Mouse (Mus musculus): ENCODE data around the gene Pck2. TPM values are rescaled to one million over a fixed set of nuclear protein-coding genes. Genes with fewer than 3 reads are reported as not detected.

Gene Pck2
- polyA plus RNA-seq, 1 experiment: 21.0 TPM

DNA sequence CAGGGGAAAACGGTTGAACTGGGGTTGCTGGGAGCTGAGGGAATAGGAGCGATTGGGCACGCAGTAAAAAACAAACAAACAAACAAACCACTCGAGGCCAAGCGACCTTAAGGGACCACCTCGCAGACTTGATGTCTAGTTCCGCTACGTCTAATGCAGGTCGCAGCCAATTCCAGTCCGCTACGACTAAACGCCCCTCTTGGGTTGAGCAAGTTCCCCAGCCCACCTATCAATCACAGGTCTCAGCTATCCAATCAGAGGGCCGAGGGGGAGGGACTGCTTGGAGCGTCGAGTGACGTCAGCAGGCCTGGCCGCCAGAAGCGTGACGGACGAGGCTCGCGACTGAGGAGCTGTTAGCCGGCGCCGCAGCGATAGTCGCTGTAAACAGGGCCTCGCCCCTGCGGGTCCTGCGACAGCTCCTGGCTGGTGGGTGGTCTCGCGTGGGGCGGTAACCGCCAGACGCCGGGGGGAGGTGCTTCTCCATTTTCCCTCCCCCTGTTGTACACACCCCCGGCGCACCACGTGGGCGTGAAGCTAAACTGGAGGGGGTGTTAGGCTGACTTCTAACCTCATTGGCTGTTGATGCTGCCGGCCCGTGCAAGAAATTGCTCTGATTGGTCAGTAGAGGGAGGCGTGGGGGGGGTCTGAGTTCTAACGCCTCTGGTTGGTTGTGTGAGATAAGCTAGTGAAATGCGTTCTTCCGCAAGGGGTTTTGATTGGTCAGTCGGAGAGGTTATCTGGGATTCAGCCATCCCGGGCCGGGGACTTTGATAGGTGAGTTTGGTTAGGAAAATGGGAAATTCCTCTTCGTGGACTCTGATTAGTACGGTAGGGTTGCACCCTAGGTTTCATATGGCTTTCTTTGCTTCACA, 20.4 kb downstream of the Pck2 start, which contains the start of gene A730061H03Rik:
Gene A730061H03Rik, minus strand, starts transcription at position 205 of the 872 bp plus-strand sequence.
- under 1% methylated on average over 51 of the region's 51 CpGs for WGBS
- Histone ChIP-seq H3K4me3 (ENCODE audit: low read depth, low read length) (peak within 1 kb of the TSS; percentile 78), H3K27me3 (ENCODE audit: control insufficient read depth, insufficient read depth, low read length) (no peaks in the 10 kb centered on the region), H3K27ac (ENCODE audit: insufficient read depth, low read depth, low read length) (peak within 1 kb of the TSS; percentile 99), H3K36me3 (ENCODE audit: control insufficient read depth, insufficient read depth, low read length) (peaks cover 29% of the 10 kb centered on the region), H3K4me1 (ENCODE audit: control insufficient read depth, insufficient read depth, insufficient read length, low read length) (peaks cover 6% of the 10 kb centered on the region; the same call in 1 of the 2 replicates)
- TF ChIP-seq POLR2A (IDR thresholded peaks at IDR 0.05; ENCODE audit: low read depth, low read length) (no peak; the same call in 1 of the 2 replicates), CTCF (IDR thresholded peaks at IDR 0.05; ENCODE audit: extremely low read depth, insufficient read length, insufficient replicate concordance, low read depth, low read length) (no peak)

DNA sequence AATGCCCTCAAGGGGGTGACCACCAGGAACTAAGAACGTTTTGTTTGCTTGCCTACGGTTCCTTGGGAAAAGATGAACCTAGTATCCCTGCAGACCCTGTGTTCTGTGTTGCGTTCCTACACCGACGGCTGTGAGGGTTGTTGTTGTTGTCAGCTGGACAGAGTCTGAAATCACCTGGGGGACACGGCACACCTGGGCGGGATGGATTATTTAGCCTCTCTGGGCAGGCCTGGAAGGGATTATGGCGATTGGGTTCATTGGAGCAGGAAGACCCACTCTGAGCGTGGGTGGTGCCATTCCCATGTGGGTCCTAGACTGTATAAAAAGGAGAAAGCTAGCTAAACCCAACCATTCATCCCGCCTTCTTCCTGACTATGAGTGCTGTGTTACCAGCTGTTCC, 21.8 kb downstream of the Pck2 start:
- no peak overlapping the region for H3K27ac ChIP-seq (ENCODE audit: insufficient read depth, low read depth, low read length)
- no peak overlapping the region for H3K4me3 ChIP-seq (ENCODE audit: low read depth, low read length)
- TF ChIP-seq POLR2A (IDR thresholded peaks at IDR 0.05; ENCODE audit: low read depth, low read length) (no peak), CTCF (IDR thresholded peaks at IDR 0.05; ENCODE audit: extremely low read depth, insufficient read length, insufficient replicate concordance, low read depth, low read length) (no peak)
- WGBS: 91% methylated on average over 10 of the region's 10 CpGs
- H3K36me3 ChIP-seq (ENCODE audit: control insufficient read depth, insufficient read depth, low read length): peaks cover 43% of the 10 kb centered on the region
- H3K4me1 ChIP-seq (ENCODE audit: control insufficient read depth, insufficient read depth, insufficient read length, low read length): peaks cover 6% of the 10 kb centered on the region; the same call in 1 of the 2 replicates
- H3K27me3 ChIP-seq (ENCODE audit: control insufficient read depth, insufficient read depth, low read length): no peaks in the 10 kb centered on the region

DNA sequence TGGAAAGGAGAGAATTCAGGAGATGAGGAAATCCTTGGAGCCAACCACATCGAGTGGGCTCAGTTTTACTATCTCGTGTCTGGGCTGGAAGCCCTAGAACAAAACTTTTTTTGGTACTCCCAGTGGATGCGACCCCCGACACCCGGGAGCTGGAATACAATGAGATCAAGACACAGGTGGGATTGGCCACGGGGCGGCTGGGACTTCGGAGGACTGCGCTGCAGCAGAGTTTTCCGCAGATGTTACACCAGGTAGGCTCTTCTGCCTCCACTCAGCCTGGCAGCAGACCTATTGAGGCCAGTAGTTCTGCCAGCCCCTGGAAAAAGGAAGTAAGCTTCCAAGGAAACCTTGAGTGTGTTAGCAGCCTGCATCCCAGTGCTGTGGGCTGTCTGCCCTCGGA, 23.2 kb downstream of the Pck2 start:
- no peak for TF ChIP-seq CTCF (IDR thresholded peaks at IDR 0.05; ENCODE audit: extremely low read depth, insufficient read length, insufficient replicate concordance, low read depth, low read length)
- TF ChIP-seq POLR2A (IDR thresholded peaks at IDR 0.05; ENCODE audit: low read depth, low read length): no peak
- 93% methylated on average over 11 of the region's 11 CpGs for WGBS
- H3K4me3 ChIP-seq (ENCODE audit: low read depth, low read length): no peak overlapping the region

DNA sequence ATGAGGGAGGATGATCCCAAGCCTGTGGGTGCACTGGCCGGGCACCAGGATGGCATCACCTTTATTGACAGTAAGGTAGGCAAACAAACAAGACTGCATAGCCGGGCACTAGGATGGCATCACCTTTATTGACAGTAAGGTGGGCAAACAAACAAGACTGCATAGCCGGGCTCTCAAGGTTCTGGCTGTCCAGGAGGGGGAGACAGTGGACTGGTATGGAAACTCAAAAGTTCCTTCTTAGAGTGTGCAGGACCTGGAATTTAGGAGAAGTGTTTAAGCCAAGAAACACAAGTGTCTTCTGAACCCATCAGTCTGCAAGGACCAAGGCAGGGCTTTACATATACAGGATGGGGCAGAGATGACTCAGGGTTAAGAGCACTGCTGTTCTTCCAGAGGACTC, 25.7 kb downstream of the Pck2 start:
- no peak for TF ChIP-seq POLR2A (IDR thresholded peaks at IDR 0.05; ENCODE audit: low read depth, low read length)
- TF ChIP-seq CTCF (IDR thresholded peaks at IDR 0.05; ENCODE audit: extremely low read depth, insufficient read length, insufficient replicate concordance, low read depth, low read length): no peak
- Histone ChIP-seq H3K4me3 (ENCODE audit: low read depth, low read length) (no peak overlapping the region), H3K27me3 (ENCODE audit: control insufficient read depth, insufficient read depth, low read length) (no peaks in the 10 kb centered on the region), H3K36me3 (ENCODE audit: control insufficient read depth, insufficient read depth, low read length) (peaks cover 69% of the 10 kb centered on the region), H3K27ac (ENCODE audit: insufficient read depth, low read depth, low read length) (no peak overlapping the region), H3K4me1 (ENCODE audit: control insufficient read depth, insufficient read depth, insufficient read length, low read length) (peaks cover 3% of the 10 kb centered on the region; the same call in 1 of the 2 replicates)
- 68% methylated on average over 3 of the region's 3 CpGs for whole genome bisulfite sequencing

More for the DNA sequence above, 23.2 kb downstream of the Pck2 start:
- Histone ChIP-seq H3K4me1 (ENCODE audit: control insufficient read depth, insufficient read depth, insufficient read length, low read length) (peaks cover 3% of the 10 kb centered on the region; the same call in 1 of the 2 replicates), H3K27me3 (ENCODE audit: control insufficient read depth, insufficient read depth, low read length) (no peaks in the 10 kb centered on the region), H3K27ac (ENCODE audit: insufficient read depth, low read depth, low read length) (no peak overlapping the region), H3K36me3 (ENCODE audit: control insufficient read depth, insufficient read depth, low read length) (peaks cover 54% of the 10 kb centered on the region)

DNA sequence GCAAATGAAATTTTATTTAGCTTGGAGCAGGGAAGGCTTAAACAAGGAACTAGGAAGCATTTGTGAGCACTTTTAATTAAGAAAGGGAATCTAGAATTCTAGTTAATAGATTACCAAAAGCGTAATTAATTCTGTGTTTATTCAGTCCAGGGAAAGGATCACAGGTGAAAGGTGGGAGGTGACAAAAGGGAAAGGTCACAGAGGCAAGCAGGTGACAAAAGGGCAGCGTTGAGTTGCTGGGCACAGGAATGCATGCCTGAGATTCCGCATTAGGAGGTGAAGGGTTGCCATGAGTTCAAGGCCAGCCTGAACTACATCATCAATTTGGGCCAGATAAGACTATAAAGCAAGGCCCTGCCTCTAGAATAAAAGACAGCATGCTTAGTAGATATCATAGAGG, 27.4 kb downstream of the Pck2 start:
- Histone ChIP-seq H3K4me1 (ENCODE audit: control insufficient read depth, insufficient read depth, insufficient read length, low read length) (no peaks in the 10 kb centered on the region), H3K27me3 (ENCODE audit: control insufficient read depth, insufficient read depth, low read length) (no peaks in the 10 kb centered on the region), H3K4me3 (ENCODE audit: low read depth, low read length) (no peak overlapping the region), H3K27ac (ENCODE audit: insufficient read depth, low read depth, low read length) (no peak overlapping the region), H3K36me3 (ENCODE audit: control insufficient read depth, insufficient read depth, low read length) (peaks cover 66% of the 10 kb centered on the region)
- TF ChIP-seq POLR2A (IDR thresholded peaks at IDR 0.05; ENCODE audit: low read depth, low read length): no peak
- TF ChIP-seq CTCF (IDR thresholded peaks at IDR 0.05; ENCODE audit: extremely low read depth, insufficient read length, insufficient replicate concordance, low read depth, low read length): no peak
- 66% methylated on average over 3 of the region's 3 CpGs for WGBS

GRCm38 (mm10) chr14:55570588-55570987, 30.5 kb downstream of the Pck2 start:
- WGBS: 73% methylated on average over 2 of the region's 2 CpGs
- Histone ChIP-seq H3K27me3 (ENCODE audit: control insufficient read depth, insufficient read depth, low read length) (no peaks in the 10 kb centered on the region), H3K4me3 (ENCODE audit: low read depth, low read length) (no peak overlapping the region), H3K36me3 (ENCODE audit: control insufficient read depth, insufficient read depth, low read length) (peaks cover 38% of the 10 kb centered on the region), H3K4me1 (ENCODE audit: control insufficient read depth, insufficient read depth, insufficient read length, low read length) (no peaks in the 10 kb centered on the region), H3K27ac (ENCODE audit: insufficient read depth, low read depth, low read length) (no peak overlapping the region)
- no peak for TF ChIP-seq POLR2A (IDR thresholded peaks at IDR 0.05; ENCODE audit: low read depth, low read length)
- TF ChIP-seq CTCF (IDR thresholded peaks at IDR 0.05; ENCODE audit: extremely low read depth, insufficient read length, insufficient replicate concordance, low read depth, low read length): no peak

DNA sequence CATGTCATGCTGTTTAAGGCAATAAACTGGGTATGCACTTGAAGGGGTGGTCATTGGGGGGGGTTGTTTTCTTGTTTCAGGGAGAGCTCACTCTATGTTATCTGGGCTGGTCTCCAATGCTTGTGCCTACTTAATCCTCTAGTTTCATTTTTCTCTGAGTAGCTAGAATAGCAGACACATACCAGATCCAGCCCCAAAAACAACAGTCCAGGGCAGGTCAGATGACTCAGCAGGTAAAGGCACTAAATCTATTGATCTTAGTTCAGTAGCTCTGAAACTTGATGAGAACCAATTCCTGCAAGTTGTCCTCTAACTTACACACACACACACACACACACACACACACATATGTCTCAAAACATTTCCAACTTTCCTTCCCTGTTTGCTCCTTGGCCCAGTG, 31.7 kb downstream of the Pck2 start:
- H3K4me1 ChIP-seq (ENCODE audit: control insufficient read depth, insufficient read depth, insufficient read length, low read length): no peaks in the 10 kb centered on the region
- no peak overlapping the region for H3K27ac ChIP-seq (ENCODE audit: insufficient read depth, low read depth, low read length)
- H3K27me3 ChIP-seq (ENCODE audit: control insufficient read depth, insufficient read depth, low read length): no peaks in the 10 kb centered on the region
- H3K4me3 ChIP-seq (ENCODE audit: low read depth, low read length): no peak overlapping the region
- no peak for TF ChIP-seq CTCF (IDR thresholded peaks at IDR 0.05; ENCODE audit: extremely low read depth, insufficient read length, insufficient replicate concordance, low read depth, low read length)
- no peak for TF ChIP-seq POLR2A (IDR thresholded peaks at IDR 0.05; ENCODE audit: low read depth, low read length)
- peaks cover 27% of the 10 kb centered on the region for H3K36me3 ChIP-seq (ENCODE audit: control insufficient read depth, insufficient read depth, low read length)
